Mouse (Mus musculus) frontal cortex, postnatal 10 days (tissue): Measurements from ENCODE around the gene Ptprc.

Source experiments
- DNase-seq, 2 experiments: peaks; one replicate each; pipeline ENCODE4 v3.0.0; 2022; ENCODE audit warnings: low spot score in 2 of 2, mixed read lengths in 1 of 2

Gene Ptprc

DNA sequence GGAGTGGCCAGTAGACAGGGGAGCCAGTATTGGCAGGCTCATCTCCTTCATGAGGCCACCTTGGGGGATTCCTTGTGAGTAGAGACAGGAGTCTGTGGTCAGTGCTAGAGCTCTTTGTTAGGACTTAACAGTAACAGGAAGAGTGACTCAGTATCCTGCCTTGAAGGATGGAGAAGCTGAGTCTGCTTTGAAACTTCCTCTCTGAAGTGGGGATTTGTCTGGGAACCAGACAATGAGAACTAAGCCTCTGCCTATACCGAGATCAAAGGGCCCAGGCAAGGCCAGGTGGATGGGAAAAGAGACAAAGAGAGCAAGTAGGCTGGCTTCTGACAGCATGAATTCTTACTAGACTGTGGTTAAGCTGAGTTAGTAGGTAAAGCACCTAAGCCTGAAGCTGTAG is 136.3 kb downstream of the Ptprc start:
- no peak for DNase-seq

DNA sequence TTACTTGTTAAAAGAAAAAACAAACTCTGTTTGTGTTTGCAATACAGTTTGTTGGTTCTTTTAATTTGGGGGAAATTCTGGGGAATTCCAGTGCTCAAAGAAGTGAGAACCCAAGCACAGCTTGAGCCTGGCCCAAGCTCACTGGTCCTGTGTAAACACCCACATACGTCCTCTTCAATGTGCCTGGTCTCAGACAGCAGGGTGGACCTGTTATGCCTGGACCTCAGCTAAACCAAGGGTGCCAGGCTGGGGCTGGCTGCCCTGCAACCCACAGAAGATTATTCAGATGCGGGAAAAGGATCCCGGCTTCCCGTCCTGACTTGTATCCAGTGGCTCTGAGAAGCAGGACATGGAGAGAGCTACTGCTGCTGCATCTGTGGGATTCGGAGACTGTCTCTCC is 138.0 kb downstream of the Ptprc start:
- no peak for DNase-seq

DNA sequence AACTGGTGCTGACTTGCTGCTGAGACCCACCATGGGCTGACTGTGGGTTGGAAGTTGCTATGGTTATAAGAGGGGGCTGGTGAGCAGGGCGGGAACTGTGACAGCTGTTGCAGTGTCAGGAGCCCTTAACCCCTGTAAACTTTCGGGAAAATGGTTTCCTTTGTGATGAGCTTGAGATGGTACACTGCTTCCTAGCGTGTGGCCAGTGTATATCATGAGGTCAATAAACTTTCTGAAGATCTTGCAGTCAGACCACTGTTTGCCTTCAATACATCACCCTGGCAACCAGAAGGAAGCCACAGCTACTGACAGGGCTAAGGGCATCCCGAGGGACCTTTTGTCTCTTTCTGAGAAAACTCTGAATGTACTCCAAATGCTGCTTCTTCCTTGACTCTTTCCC is 145.9 kb downstream of the Ptprc start:
- DNase-seq: no peak

DNA sequence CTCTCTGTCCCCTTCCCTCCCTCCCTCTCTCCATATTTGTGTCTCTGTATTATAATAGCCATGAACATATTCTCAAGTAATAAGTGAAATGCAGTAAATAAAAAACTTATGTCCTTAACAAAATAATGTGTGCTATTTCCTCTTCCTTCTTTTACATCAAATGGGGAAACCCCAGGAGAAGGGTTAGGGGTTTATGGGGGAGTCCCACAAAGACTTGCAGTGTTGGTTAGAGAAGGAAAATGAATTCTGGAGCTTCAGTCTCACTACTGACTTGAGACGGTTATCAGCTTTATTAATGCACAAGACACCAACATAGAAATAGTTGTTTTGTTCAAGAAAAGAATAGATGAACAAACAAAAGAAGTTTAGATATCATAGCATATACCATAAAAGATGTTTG is 150.2 kb downstream of the Ptprc start:
- no peak for DNase-seq

DNA sequence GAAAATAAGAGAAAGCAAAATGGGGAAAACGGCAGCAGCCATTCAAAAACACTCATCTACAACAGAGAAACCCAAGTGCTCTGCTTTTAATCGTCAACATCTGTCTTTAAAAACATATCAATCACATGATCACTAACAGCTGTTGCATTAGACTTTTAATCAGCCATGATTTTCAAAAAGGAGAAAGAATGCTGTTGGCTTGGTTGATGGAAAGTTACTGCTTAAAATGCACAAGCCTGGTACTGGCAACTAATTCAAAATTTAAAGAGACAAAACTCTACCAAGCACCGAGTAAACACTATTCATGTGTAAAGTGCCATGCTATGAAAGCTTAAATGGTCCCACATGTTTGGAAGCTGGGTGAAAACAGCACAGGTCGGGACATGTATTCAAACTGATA is 151.9 kb downstream of the Ptprc start:
- no peak for DNase-seq

DNA sequence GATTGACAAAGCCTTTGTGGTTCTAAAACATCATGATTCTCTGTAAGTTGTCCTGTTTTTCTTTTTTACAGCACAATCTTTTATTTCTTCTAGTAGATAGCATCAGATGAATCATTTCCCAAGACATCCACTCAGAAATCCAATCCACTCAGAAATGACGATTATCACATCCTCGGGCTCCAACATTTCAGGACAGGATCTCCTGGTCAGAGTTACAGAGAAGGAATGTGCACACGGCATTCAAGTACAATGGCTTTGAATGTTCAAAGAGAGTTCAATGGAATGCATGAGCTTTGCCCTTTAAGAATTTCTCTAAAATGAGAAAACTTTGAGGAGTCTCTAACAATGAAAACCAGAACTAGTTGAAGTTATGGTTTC is 152.6 kb downstream of the Ptprc start:
- DNase-seq: no peak

DNA sequence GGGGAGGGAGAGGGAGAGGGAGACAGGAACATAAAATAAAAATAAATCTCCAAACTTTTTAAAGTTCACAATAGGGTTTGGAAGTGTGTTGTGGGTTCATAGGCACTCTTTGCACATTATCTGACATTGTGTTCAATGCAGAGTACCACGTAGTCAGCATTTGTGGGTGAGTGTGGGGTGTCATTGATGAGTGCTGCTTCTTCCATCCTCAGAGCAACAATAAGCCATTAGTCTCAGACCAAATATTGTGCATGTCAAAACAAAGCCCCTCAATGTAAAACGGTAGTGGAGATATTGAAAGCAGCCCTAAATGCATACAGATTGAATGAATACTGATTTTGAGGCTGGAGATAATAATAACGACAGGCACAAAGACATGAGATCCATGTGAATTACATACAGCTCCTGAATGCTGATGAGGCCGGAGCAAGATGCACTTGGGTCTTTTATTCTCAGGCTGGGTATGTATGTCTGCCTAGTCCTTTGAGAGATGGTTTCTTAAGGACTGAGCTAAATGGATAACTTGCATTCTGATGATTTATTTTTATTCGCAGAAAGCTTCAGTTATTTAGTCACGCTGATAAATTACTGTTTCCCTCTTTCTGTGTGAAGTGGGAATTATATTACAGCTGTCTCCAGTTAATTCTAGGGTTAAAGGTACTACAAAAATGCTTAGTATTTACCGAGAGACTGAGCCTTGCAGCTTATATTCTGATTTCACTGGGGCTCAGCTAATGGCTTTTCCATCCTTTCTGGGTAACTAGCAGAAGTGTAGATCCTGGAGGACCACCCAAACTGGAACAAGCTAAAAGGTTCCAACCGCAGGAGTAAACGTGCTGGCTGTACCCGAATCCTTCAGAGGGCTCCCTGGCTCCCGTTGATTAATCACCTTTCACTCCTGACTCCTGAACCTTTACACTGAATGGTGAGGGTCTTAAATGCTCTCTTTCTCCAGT is 153.3 kb downstream of the Ptprc start:
- no peak for DNase-seq
